Mouse (Mus musculus) C2C12 (cell line): Measurements from ENCODE around the gene Stam.

Experiments
- CEBPB ChIP-seq: IDR thresholded peaks from one replicate; pipeline ENCODE4 v1.6.1; 2011; ENCODE audit warnings: low read depth, mild to moderate bottlenecking, control low read depth, moderate library complexity
- CTCF ChIP-seq: IDR thresholded peaks from one replicate; pipeline ENCODE4 v1.5.1; 2011; ENCODE audit not compliant: control insufficient read depth, insufficient read depth, insufficient read length
- FOSL1 ChIP-seq: IDR thresholded peaks from one replicate; pipeline ENCODE4 v1.8.0; 2011; ENCODE audit warnings: mild to moderate bottlenecking, low read length; ENCODE audit not compliant: poor library complexity, insufficient read depth, severe bottlenecking
- MAX ChIP-seq: IDR thresholded peaks from one replicate; pipeline ENCODE4 v1.6.1; 2011; ENCODE audit warnings: mild to moderate bottlenecking, control low read depth
- MYOD1 ChIP-seq: IDR thresholded peaks from one replicate; pipeline ENCODE4 v1.6.1; 2011; ENCODE audit warnings: low read depth; ENCODE audit not compliant: control insufficient read depth, insufficient read length
- USF1 ChIP-seq: IDR thresholded peaks from one replicate; pipeline ENCODE4 v1.6.1; 2011; ENCODE audit warnings: low read depth, mild to moderate bottlenecking, control low read depth, moderate library complexity

DNA sequence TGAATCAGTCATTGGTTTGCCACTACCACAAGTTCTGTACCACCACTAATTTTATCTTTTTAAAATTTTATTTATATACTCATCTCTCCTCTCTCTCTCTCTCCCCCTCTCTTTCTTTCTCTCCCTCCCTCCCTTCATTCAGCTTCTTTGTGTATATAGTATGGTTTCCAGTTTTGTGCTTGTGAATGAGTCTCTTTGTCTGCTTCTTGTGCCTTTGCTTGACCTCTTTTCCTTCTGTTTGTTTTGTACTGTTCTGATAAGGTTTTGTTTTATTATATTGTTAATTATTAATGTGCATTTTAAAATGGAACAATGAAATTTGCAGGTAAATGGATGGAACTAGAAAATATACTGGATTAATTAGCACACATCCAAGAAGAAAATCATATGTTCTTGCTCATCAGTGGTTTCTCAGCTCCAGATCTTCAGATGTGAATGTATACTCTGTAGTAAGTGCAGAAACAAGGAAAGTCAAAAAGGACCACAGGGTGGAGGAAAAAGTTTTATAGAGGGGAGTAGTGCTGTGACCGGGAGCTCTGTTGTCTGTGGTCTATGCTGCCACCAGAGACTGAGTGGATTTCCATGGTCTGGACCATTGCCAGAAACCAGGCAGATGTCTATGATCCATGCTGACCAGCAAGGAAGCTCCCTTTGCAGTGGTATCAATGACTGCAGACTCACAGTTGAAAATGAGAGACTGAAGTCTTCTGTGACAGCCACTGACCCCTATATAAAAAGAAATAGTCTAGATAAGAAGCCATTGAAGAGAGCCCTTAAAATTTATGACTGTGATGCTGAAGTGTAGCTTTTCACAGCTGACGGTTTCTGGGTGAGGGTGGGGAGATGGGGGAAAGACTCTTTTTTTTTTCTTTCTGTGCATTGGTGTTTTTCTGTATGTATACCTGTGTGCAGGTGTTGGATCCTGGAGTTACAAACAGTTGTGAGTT, 7.9 kb upstream of the Stam start:
- TF ChIP-seq MAX (no peak), CTCF (no peak), MYOD1 (no peak), USF1 (no peak), CEBPB (no peak), FOSL1 (no peak)
